Mouse (Mus musculus) heart, postnatal 0 days (tissue): ENCODE data around the gene Mindy2. TPM values are rescaled to one million over a fixed set of nuclear protein-coding genes. Genes with fewer than 3 reads are reported as not detected.

Source experiments
- ATAC-seq: fragments of 200-750 bp; cut with Nextera tagmentation; 2 replicates; pipeline ENCODE4 v1.8.0; 2017; ENCODE audit warnings: low read depth, moderate number of reproducible peaks, moderate library complexity; ENCODE audit not compliant: insufficient read depth
- DNase-seq: peaks from one replicate; pipeline ENCODE4 v3.0.0-alpha.2; 2016; ENCODE audit warnings: low spot score
- H3K27ac ChIP-seq: fragments of 300-500 bp; sonication (generic); 2 replicates; pipeline ENCODE4 v1.5.1; 2014; ENCODE audit warnings: low read depth, mild to moderate bottlenecking
- H3K27me3 ChIP-seq: fragments of 300-500 bp; sonication (generic); 2 replicates; pipeline ENCODE4 v1.6.1; 2014; ENCODE audit warnings: low read length, mixed read lengths; ENCODE audit not compliant: control insufficient read depth, insufficient read depth
- H3K36me3 ChIP-seq: fragments of 300-500 bp; sonication (generic); replicated peaks from 2 replicates; pipeline ENCODE4 v1.6.1; 2014; ENCODE audit warnings: low read length, mixed read lengths; ENCODE audit not compliant: control insufficient read depth, insufficient read depth
- H3K4me1 ChIP-seq: fragments of 300-500 bp; sonication (generic); 2 replicates; pipeline ENCODE4 v1.6.1; 2014; ENCODE audit warnings: antibody characterized with exemption; ENCODE audit not compliant: control insufficient read depth, insufficient read depth
- H3K4me2 ChIP-seq: fragments of 300-500 bp; sonication (generic); 2 replicates; pipeline ENCODE4 v1.6.1; 2014; ENCODE audit warnings: low read depth, mild to moderate bottlenecking, low read length, moderate library complexity
- H3K4me3 ChIP-seq: fragments of 300-500 bp; sonication (generic); 2 replicates; pipeline ENCODE4 v1.5.1; 2014; ENCODE audit warnings: low read depth, low read length
- H3K9ac ChIP-seq: fragments of 300-500 bp; sonication (generic); replicated peaks from 2 replicates; pipeline ENCODE4 v1.6.1; 2014; ENCODE audit warnings: low read depth, low read length, mixed read lengths
- H3K9me3 ChIP-seq: fragments of 300-500 bp; sonication (generic); replicated peaks from 2 replicates; pipeline ENCODE4 v1.6.1; 2016; ENCODE audit warnings: low read length; ENCODE audit not compliant: control insufficient read depth
- CTCF ChIP-seq: IDR thresholded peaks from 2 replicates; pipeline ENCODE4 v1.5.1; 2016; ENCODE audit warnings: antibody characterized with exemption, control low read depth, low read depth
- EP300 ChIP-seq: IDR thresholded peaks from 2 replicates; pipeline ENCODE4 v1.6.1; 2016; ENCODE audit warnings: antibody characterized with exemption, low read depth
- WGBS: fragments of 180-500 bp; shearing (Covaris S2); extraction: QIAGEN DNeasy Blood & Tissue Kit; methylation state at CpG from one replicate; pipeline ENCODE4 v1.1.7; 2014; 5-methylcytosine and 5-hydroxymethylcytosine counted together
- polyA plus RNA-seq: library from polyadenylated mRNA; unstranded; fragments of >200 nt; fragmentation: Nextera tagmentation; extraction: Ambion mirVana; gene quantifications from 2 replicates; pipeline ENCODE4 v1.2.1, GENCODE M21; 2015
- total RNA-seq: library from RNA; depleted of rRNA; stranded (reverse); fragments of >200 nt; gene quantifications from 2 replicates; pipeline ENCODE4 v1.2.3, GENCODE M21; 2014; ENCODE audit warnings: low replicate concordance

Gene Mindy2
- total and polyA plus RNA-seq, 2 experiments from 2014 or later = 9.0 to 15.3 TPM

DNA sequence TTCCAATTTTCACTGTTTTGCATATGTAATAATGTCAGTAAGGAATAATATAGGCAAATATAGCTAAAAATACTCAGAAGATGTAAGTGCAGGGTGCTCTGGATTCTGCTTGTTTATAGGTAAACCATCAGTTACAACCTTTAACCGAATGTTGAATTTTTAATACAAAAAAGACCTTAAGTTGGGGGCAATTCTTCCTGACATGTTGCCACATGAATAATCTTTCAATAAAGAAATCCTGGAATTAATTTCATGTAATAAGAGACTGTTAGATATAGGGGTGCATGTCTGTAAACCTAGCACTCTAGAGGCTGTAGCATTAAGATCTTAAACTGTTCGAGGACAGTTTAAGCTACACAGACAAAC lies 1.2 kb downstream of the Mindy2 start:
- whole genome bisulfite sequencing = 35% methylated on average over 2 of the region's 2 CpGs
- peak overlapping the region; percentile 97 for H3K4me2 ChIP-seq
- H3K4me3 ChIP-seq = peak overlapping the region; percentile 99
- no peak overlapping the region for H3K27ac ChIP-seq
- no peaks in the 10 kb centered on the region for H3K27me3 ChIP-seq
- TF ChIP-seq CTCF (no peak), EP300 (no peak)
- H3K36me3 ChIP-seq = no peaks in the 10 kb centered on the region
- H3K9me3 ChIP-seq = no peaks in the 10 kb centered on the region
- H3K9ac ChIP-seq = peak overlapping the region; percentile 93; the same call in 1 of the 2 replicates
- ATAC-seq (no peak), DNase-seq (no peak)
- peaks cover 22% of the 10 kb centered on the region for H3K4me1 ChIP-seq

DNA sequence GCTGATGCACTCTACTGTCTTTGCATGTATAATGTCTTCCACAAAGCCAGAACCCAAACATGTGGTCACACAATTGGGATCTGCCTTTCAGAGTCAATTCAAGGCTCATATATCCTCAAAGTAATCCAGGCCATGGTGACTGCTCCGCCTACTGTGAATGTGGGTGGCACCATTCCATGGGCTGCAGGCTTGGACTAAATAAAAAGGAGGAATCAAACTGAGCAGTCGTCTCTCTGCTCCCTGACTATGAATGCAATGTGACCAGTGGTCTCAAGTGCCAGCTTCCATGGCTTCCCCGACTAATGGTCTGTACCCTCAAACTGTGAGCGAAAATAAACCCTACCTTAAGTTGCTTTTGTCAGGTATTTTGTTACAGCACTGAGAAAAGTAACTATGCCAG lies 2.5 kb downstream of the Mindy2 start:
- Histone ChIP-seq H3K9ac (no peak overlapping the region), H3K4me1 (peaks cover 22% of the 10 kb centered on the region), H3K4me3 (no peak overlapping the region), H3K4me2 (0 out of 2 replicates have a peak overlapping the region, but pooled peaks have one; percentile 97), H3K27ac (no peak overlapping the region), H3K27me3 (no peaks in the 10 kb centered on the region), H3K36me3 (0 out of 2 replicates have a peak, but pooled peaks cover 2% of the 10 kb centered on the region), H3K9me3 (no peaks in the 10 kb centered on the region)
- DNase-seq (no peak), ATAC-seq (no peak)
- TF ChIP-seq CTCF (no peak), EP300 (no peak)
- WGBS = 76% methylated on average over 4 of the region's 4 CpGs

- H3K4me2 ChIP-seq = no peak overlapping the region
- WGBS = 77% methylated on average over 2 of the region's 2 CpGs
- H3K4me1 ChIP-seq = peaks cover 22% of the 10 kb centered on the region
Measured at GRCm38 (mm10) chr9:70653875-70654274, 3.1 kb downstream of the Mindy2 start.

GRCm38 (mm10) chr9:70652221-70652620 lies 4.8 kb downstream of the Mindy2 start:
- Histone ChIP-seq H3K27me3 (no peaks in the 10 kb centered on the region), H3K36me3 (0 out of 2 replicates have a peak, but pooled peaks cover 2% of the 10 kb centered on the region), H3K4me2 (no peak overlapping the region), H3K4me3 (no peak overlapping the region), H3K9me3 (no peaks in the 10 kb centered on the region), H3K9ac (no peak overlapping the region), H3K27ac (no peak overlapping the region), H3K4me1 (peaks cover 22% of the 10 kb centered on the region)
- ATAC-seq (no peak), DNase-seq (no peak)
- 81% methylated on average over 2 of the region's 2 CpGs for WGBS
- TF ChIP-seq EP300 (no peak), CTCF (no peak)

More at GRCm38 (mm10) chr9:70653875-70654274, 3.1 kb downstream of the Mindy2 start:
- Histone ChIP-seq H3K4me3 (no peak overlapping the region), H3K9ac (no peak overlapping the region), H3K36me3 (0 out of 2 replicates have a peak, but pooled peaks cover 2% of the 10 kb centered on the region), H3K27me3 (no peaks in the 10 kb centered on the region), H3K9me3 (no peaks in the 10 kb centered on the region), H3K27ac (no peak overlapping the region)
- TF ChIP-seq CTCF = no peak
- no peak for TF ChIP-seq EP300
- ATAC-seq = no peak
- no peak for DNase-seq

GRCm38 (mm10) chr9:70650994-70651393 lies 6.0 kb downstream of the Mindy2 start:
- H3K9ac ChIP-seq = no peak overlapping the region
- 87% methylated on average over 1 of the region's 1 CpGs for WGBS
- ATAC-seq = no peak
- no peak for TF ChIP-seq CTCF
- TF ChIP-seq EP300 = no peak
- H3K27me3 ChIP-seq = no peaks in the 10 kb centered on the region
- DNase-seq = no peak
- H3K4me3 ChIP-seq = no peak overlapping the region
- H3K4me2 ChIP-seq = no peak overlapping the region
- H3K4me1 ChIP-seq = peaks cover 22% of the 10 kb centered on the region
- 0 out of 2 replicates have a peak, but pooled peaks cover 2% of the 10 kb centered on the region for H3K36me3 ChIP-seq
- no peak overlapping the region for H3K27ac ChIP-seq
- no peaks in the 10 kb centered on the region for H3K9me3 ChIP-seq

GRCm38 (mm10) chr9:70650260-70650659 lies 6.7 kb downstream of the Mindy2 start:
- peaks cover 15% of the 10 kb centered on the region for H3K4me1 ChIP-seq
- ATAC-seq = no peak

More at GRCm38 (mm10) chr9:70650260-70650659, 6.7 kb downstream of the Mindy2 start:
- no peaks in the 10 kb centered on the region for H3K27me3 ChIP-seq
- no peak overlapping the region for H3K9ac ChIP-seq
- TF ChIP-seq EP300 (no peak), CTCF (no peak)
- 0 out of 2 replicates have a peak, but pooled peaks cover 2% of the 10 kb centered on the region for H3K36me3 ChIP-seq
- H3K4me3 ChIP-seq = no peak overlapping the region
- H3K9me3 ChIP-seq = no peaks in the 10 kb centered on the region
- H3K4me2 ChIP-seq = no peak overlapping the region
- DNase-seq = no peak
- no peak overlapping the region for H3K27ac ChIP-seq
- whole genome bisulfite sequencing = 85% methylated on average over 2 of the region's 2 CpGs
